Mouse (Mus musculus) CH12.LX (cell line): Measurements from ENCODE around the gene Mlxip.

ENCODE experiments used
- CTCF ChIP-seq, 2 experiments: IDR thresholded peaks in 1 of 2; conservative IDR thresholded peaks in 1 of 2; 2 replicates each; pipeline ENCODE4 v1.5.1; 2011 to 2012; ENCODE audit warnings: low read depth in 2 of 2, low read length in 2 of 2, improper control_type of control experiment in 1 of 2, inconsistent platforms in 1 of 2, mild to moderate bottlenecking in 1 of 2, moderate library complexity in 1 of 2
- EP300 ChIP-seq: IDR thresholded peaks from 2 replicates; pipeline ENCODE4 v1.6.1; 2011; ENCODE audit warnings: low read length, improper control_type of control experiment
- GABPA ChIP-seq: IDR thresholded peaks from 2 replicates; pipeline ENCODE4 v1.6.1; 2012; ENCODE audit warnings: low read depth, low read length, improper control_type of control experiment, inconsistent platforms; ENCODE audit not compliant: insufficient replicate concordance
- MAX ChIP-seq: IDR thresholded peaks from 2 replicates; pipeline ENCODE4 v1.6.1; 2011; ENCODE audit warnings: low read length, improper control_type of control experiment
- MEF2A ChIP-seq: IDR thresholded peaks from 2 replicates; pipeline ENCODE4 v1.6.1; 2014; ENCODE audit warnings: low read depth, mild to moderate bottlenecking, inconsistent platforms, low read length, improper control_type of control experiment, borderline replicate concordance
- NELFE ChIP-seq: IDR thresholded peaks from 2 replicates; pipeline ENCODE4 v1.6.1; 2011; ENCODE audit warnings: low read depth, low read length, improper control_type of control experiment
- POLR2A ChIP-seq: IDR thresholded peaks from 2 replicates; pipeline ENCODE4 v1.6.1; 2011; ENCODE audit warnings: low read depth, mild to moderate bottlenecking, improper control_type of control experiment, low read length
- RAD21 ChIP-seq: IDR thresholded peaks from 2 replicates; pipeline ENCODE4 v1.6.1; 2011; ENCODE audit warnings: low read depth, mild to moderate bottlenecking, low read length, improper control_type of control experiment, moderate library complexity
- TBP ChIP-seq: conservative IDR thresholded peaks from 2 replicates; pipeline ENCODE4 v1.6.1; 2011; ENCODE audit warnings: low read depth, low read length, improper control_type of control experiment
- TCF12 ChIP-seq: IDR thresholded peaks from 2 replicates; pipeline ENCODE4 v1.6.1; 2014; ENCODE audit warnings: low read depth, mild to moderate bottlenecking, inconsistent platforms, low read length, improper control_type of control experiment
- USF2 ChIP-seq: conservative IDR thresholded peaks from 2 replicates; pipeline ENCODE4 v1.6.1; 2011; ENCODE audit warnings: low read depth, low read length, improper control_type of control experiment
- ZNF384 ChIP-seq: IDR thresholded peaks from 2 replicates; pipeline ENCODE4 v1.6.1; 2012; ENCODE audit warnings: low read depth, low read length, improper control_type of control experiment, inconsistent platforms

- no peak for TF ChIP-seq GABPA
- no peak for TF ChIP-seq RAD21
- no peak for TF ChIP-seq USF2
- TF ChIP-seq CTCF (conservative IDR thresholded peaks at IDR 0.05 in 1 of 2, IDR thresholded peaks at IDR 0.05 in 1 of 2; ENCODE audit: low read depth in 2 of 2, low read length in 2 of 2) = no peak
- no peak for TF ChIP-seq NELFE
- no peak for TF ChIP-seq MEF2A
- TF ChIP-seq EP300 = no peak
- no peak for TF ChIP-seq TCF12
- no peak for TF ChIP-seq MAX
- TF ChIP-seq POLR2A = no peak
- TF ChIP-seq ZNF384 = no peak
- TF ChIP-seq TBP = no peak
Measured at GRCm38 (mm10) chr5:123408176-123408575, 13.6 kb downstream of the Mlxip start.
